8 mouse cellular contexts compared by ENCODE assay signal in genomic region chr9:57644442-57644943, GRCm38 (mm10). TPM values are rescaled to one million over a fixed set of nuclear protein-coding genes. Genes with fewer than 3 reads are reported as not detected.
DNase-seq lines count a peak whose midpoint lies in the region; ATAC-seq lines count a peak whose summit lies in the region.

No protein-coding gene starts in this region.

- peaks cover 33% of the 10 kb centered on the region for H3K36me3 ChIP-seq in megakaryocyte, embryonic 14.5 days (replicated peaks; ENCODE audit: low read length)
- peaks cover 11% of the 10 kb centered on the region for H3K36me3 ChIP-seq in hindbrain, embryonic 13.5 days
- H3K36me3 ChIP-seq in midbrain, embryonic 12.5 days: peaks cover 3% of the 10 kb centered on the region; the same call in 1 of the 2 replicates

- peak; percentile 34 for DNase-seq in c-Kit-positive CD71-positive TER-119-positive erythroid progenitor cells, embryonic 14.5 days (ENCODE audit: low spot score)
- no peak for DNase-seq in frontal cortex, postnatal 14 days (ENCODE audit: low spot score in 2 of 2)
- DNase-seq in kidney, postnatal 10 days: no peak

- H3K4me2 ChIP-seq in hindbrain, embryonic 13.5 days: peak overlapping the region; percentile 98
- peak overlapping the region; percentile 96 for H3K4me2 ChIP-seq in midbrain, embryonic 12.5 days (replicated peaks)

- H3K9ac ChIP-seq in hindbrain, embryonic 13.5 days: peak overlapping the region; percentile 99
- H3K9ac ChIP-seq in midbrain, embryonic 12.5 days (replicated peaks): peak overlapping the region; percentile 100

- peak overlapping the region; percentile 97 for H3K27ac ChIP-seq in hindbrain, embryonic 13.5 days
- H3K27ac ChIP-seq in midbrain, embryonic 12.5 days (replicated peaks): peak overlapping the region; percentile 98

- under 1% methylated on average over 18 of the region's 18 CpGs for WGBS in hindbrain, embryonic 13.5 days
- under 1% methylated on average over 18 of the region's 18 CpGs for whole genome bisulfite sequencing in midbrain, embryonic 12.5 days

- H3K9me3 ChIP-seq in megakaryocyte, embryonic 14.5 days: no peaks in the 10 kb centered on the region
- no peaks in the 10 kb centered on the region for H3K9me3 ChIP-seq in hindbrain, embryonic 13.5 days
- H3K9me3 ChIP-seq in midbrain, embryonic 12.5 days: no peaks in the 10 kb centered on the region

- ATAC-seq in megakaryocyte, adult 5-6 weeks (ENCODE audit: poor library complexity, severe bottlenecking): no peak
- ATAC-seq in hindbrain, embryonic 13.5 days (ENCODE audit: low FRiP score): peak; percentile 34
- peak; percentile 53 for ATAC-seq in midbrain, embryonic 12.5 days (ENCODE audit: low FRiP score, low read depth)
- ATAC-seq in CD4-positive, CD25-positive, alpha-beta regulatory T cell, adult 4 months: no peak

- H3K4me1 ChIP-seq in megakaryocyte, embryonic 14.5 days: peaks cover 79% of the 10 kb centered on the region
- H3K4me1 ChIP-seq in hindbrain, embryonic 13.5 days (replicated peaks): peaks cover 56% of the 10 kb centered on the region
- peaks cover 56% of the 10 kb centered on the region for H3K4me1 ChIP-seq in midbrain, embryonic 12.5 days

- H3K4me3 ChIP-seq in megakaryocyte, embryonic 14.5 days (replicated peaks): peak overlapping the region; percentile 98
- peak overlapping the region; percentile 96 for H3K4me3 ChIP-seq in hindbrain, embryonic 13.5 days
- H3K4me3 ChIP-seq in midbrain, embryonic 12.5 days: peak overlapping the region; percentile 98

- no peaks in the 10 kb centered on the region for H3K27me3 ChIP-seq in megakaryocyte, embryonic 14.5 days (replicated peaks)
- H3K27me3 ChIP-seq in hindbrain, embryonic 13.5 days: no peaks in the 10 kb centered on the region
- H3K27me3 ChIP-seq in midbrain, embryonic 12.5 days: peaks cover 9% of the 10 kb centered on the region; the same call in 1 of the 2 replicates

RNA-seq across cellular contexts. Expression of gene Csk, which starts 8.9 kb away (rescaled TPM):
- 400 and 436 TPM in 2 replicates for polyA plus RNA-seq in megakaryocyte, embryonic 14.5 days (2012; ENCODE audit: insufficient read depth, low replicate concordance)
- total RNA-seq in megakaryocyte, adult 5-6 weeks (2015): 88.6 and 96.7 TPM in 2 replicates
- 230 and 282 TPM in 2 replicates for total RNA-seq in megakaryocyte, adult 5-6 weeks (2017)
- 43.6 and 45.0 TPM in 2 replicates for polyA plus RNA-seq in hindbrain, embryonic 13.5 days (2015; fragmentation: Nextera tagmentation; extraction: Ambion mirVana)
- polyA plus RNA-seq in midbrain, embryonic 12.5 days (2016; fragmentation: Nextera tagmentation; extraction: Ambion mirVana): 35.3 and 40.0 TPM in 2 replicates
- polyA plus RNA-seq in CD4-positive, CD25-positive, alpha-beta regulatory T cell, adult 4 months (2017; shearing (Covaris generic)): 100 to 1,000 TPM; 110 to 150 TPM

RNA-seq across cellular contexts. Expression of gene Lman1l, which starts 23.9 kb away (rescaled TPM):
- not detected in 2 replicates for polyA plus RNA-seq in megakaryocyte, embryonic 14.5 days (2012; ENCODE audit: insufficient read depth, low replicate concordance)
- not detected in 2 replicates for total RNA-seq in megakaryocyte, adult 5-6 weeks (2015)
- total RNA-seq in megakaryocyte, adult 5-6 weeks (2017): not detected in 2 replicates
- polyA plus RNA-seq in hindbrain, embryonic 13.5 days (2015; fragmentation: Nextera tagmentation; extraction: Ambion mirVana): not detected in 2 replicates
- 0.10 TPM in 1 of 2 replicates, not detected in the other for polyA plus RNA-seq in midbrain, embryonic 12.5 days (2016; fragmentation: Nextera tagmentation; extraction: Ambion mirVana)
- 1 to 10 TPM in 1 of 2 experiments, under 1 TPM in 1; 0.79 to 1.4 TPM for polyA plus RNA-seq in CD4-positive, CD25-positive, alpha-beta regulatory T cell, adult 4 months (2017; shearing (Covaris generic))

RNA-seq across cellular contexts. Expression of gene Cplx3, which starts 38.4 kb away (rescaled TPM):
- 1.1 TPM in 1 of 2 replicates, not detected in the other for polyA plus RNA-seq in megakaryocyte, embryonic 14.5 days (2012; ENCODE audit: insufficient read depth, low replicate concordance)
- total RNA-seq in megakaryocyte, adult 5-6 weeks (2015): not detected in 2 replicates
- total RNA-seq in megakaryocyte, adult 5-6 weeks (2017): not detected in 2 replicates
- polyA plus RNA-seq in hindbrain, embryonic 13.5 days (2015; fragmentation: Nextera tagmentation; extraction: Ambion mirVana): 0.21 and 0.48 TPM in 2 replicates
- 3.7 and 4.8 TPM in 2 replicates for polyA plus RNA-seq in midbrain, embryonic 12.5 days (2016; fragmentation: Nextera tagmentation; extraction: Ambion mirVana)
- polyA plus RNA-seq in CD4-positive, CD25-positive, alpha-beta regulatory T cell, adult 4 months (2017; shearing (Covaris generic)): not detected

RNA-seq across cellular contexts. Expression of gene Cyp1a2, which starts 39.0 kb away (rescaled TPM):
- polyA plus RNA-seq in megakaryocyte, embryonic 14.5 days (2012; ENCODE audit: insufficient read depth, low replicate concordance): not detected in 2 replicates
- total RNA-seq in megakaryocyte, adult 5-6 weeks (2015): not detected in 2 replicates
- not detected in 2 replicates for total RNA-seq in megakaryocyte, adult 5-6 weeks (2017)
- polyA plus RNA-seq in hindbrain, embryonic 13.5 days (2015; fragmentation: Nextera tagmentation; extraction: Ambion mirVana): not detected in 2 replicates
- not detected in 2 replicates for polyA plus RNA-seq in midbrain, embryonic 12.5 days (2016; fragmentation: Nextera tagmentation; extraction: Ambion mirVana)
- polyA plus RNA-seq in CD4-positive, CD25-positive, alpha-beta regulatory T cell, adult 4 months (2017; shearing (Covaris generic)): not detected

RNA-seq across cellular contexts. Expression of gene Cyp1a1, which starts 43.2 kb away (rescaled TPM):
- polyA plus RNA-seq in megakaryocyte, embryonic 14.5 days (2012; ENCODE audit: insufficient read depth, low replicate concordance): 1.0 TPM in 1 of 2 replicates, not detected in the other
- total RNA-seq in megakaryocyte, adult 5-6 weeks (2015): not detected in 2 replicates
- total RNA-seq in megakaryocyte, adult 5-6 weeks (2017): not detected in 2 replicates
- 0.09 and 0.12 TPM in 2 replicates for polyA plus RNA-seq in hindbrain, embryonic 13.5 days (2015; fragmentation: Nextera tagmentation; extraction: Ambion mirVana)
- not detected in 2 replicates for polyA plus RNA-seq in midbrain, embryonic 12.5 days (2016; fragmentation: Nextera tagmentation; extraction: Ambion mirVana)
- polyA plus RNA-seq in CD4-positive, CD25-positive, alpha-beta regulatory T cell, adult 4 months (2017; shearing (Covaris generic)): not detected

Comparison
In these comparisons a context has a peak if more than half of its experiments do, and no peak if none do; other contexts are left out.
1. ATAC-seq: peak in hindbrain, embryonic 13.5 days (single experiment) and midbrain, embryonic 12.5 days (single experiment); none in megakaryocyte, adult 5-6 weeks (single experiment) and CD4-positive, CD25-positive, alpha-beta regulatory T cell, adult 4 months (single experiment).
2. Peak in every context shown above with its lines, with median percentiles within 50 percentile points of each other: H3K4me3 ChIP-seq.